Mouse (Mus musculus) C2C12 (cell line): ENCODE measurements at regions not wholly inside any gene's neighbourhood (a gene's known extent, or its start where the extent isn't known, plus 50 kb on each side); places are given as distances from the start of the nearest gene placed in this dataset.

Source experiments
- CEBPB ChIP-seq: IDR thresholded peaks from one replicate; pipeline ENCODE4 v1.6.1; 2011; ENCODE audit warnings: low read depth, mild to moderate bottlenecking, control low read depth, moderate library complexity
- CTCF ChIP-seq: IDR thresholded peaks from one replicate; pipeline ENCODE4 v1.5.1; 2011; ENCODE audit not compliant: control insufficient read depth, insufficient read depth, insufficient read length
- FOSL1 ChIP-seq: IDR thresholded peaks from one replicate; pipeline ENCODE4 v1.8.0; 2011; ENCODE audit warnings: mild to moderate bottlenecking, low read length; ENCODE audit not compliant: poor library complexity, insufficient read depth, severe bottlenecking
- MAX ChIP-seq: IDR thresholded peaks from one replicate; pipeline ENCODE4 v1.6.1; 2011; ENCODE audit warnings: mild to moderate bottlenecking, control low read depth
- MYOD1 ChIP-seq: IDR thresholded peaks from one replicate; pipeline ENCODE4 v1.6.1; 2011; ENCODE audit warnings: low read depth; ENCODE audit not compliant: control insufficient read depth, insufficient read length
- USF1 ChIP-seq: IDR thresholded peaks from one replicate; pipeline ENCODE4 v1.6.1; 2011; ENCODE audit warnings: low read depth, mild to moderate bottlenecking, control low read depth, moderate library complexity

- TF ChIP-seq CTCF (no peak), CEBPB (no peak), FOSL1 (no peak), USF1 (no peak), MAX (no peak), MYOD1 (no peak)
These were observed 402.3 kb downstream of the Pdcd6ip start for GRCm38 (mm10) chr9:113305761-113306160.
